Mouse (Mus musculus) central nervous system, embryonic 11.5 days (tissue): Measurements from ENCODE around the gene Gmds. TPM values are rescaled to one million over a fixed set of nuclear protein-coding genes. Genes with fewer than 3 reads are reported as not detected.

ENCODE experiments used
- polyA plus RNA-seq: library from polyadenylated mRNA; depleted of rRNA; stranded (reverse); fragments of >200 nt; gene quantifications from 2 replicates; pipeline ENCODE4 v1.2.3, GENCODE M21; 2012; rRNA removed

The Gmds gene
- polyA plus RNA-seq, result 19.4 and 24.4 TPM in 2 replicates

GRCm38 (mm10) chr13:32338513-32339365 lies at the start of gene Gmds:
TSS of gene Gmds (minus strand) at chr13:32338740.

GRCm38 (mm10) chr13:31806428-31806832 lies 532.1 kb downstream of the Gmds start, which contains the start of gene Foxc1:
TSS of gene Foxc1 (plus strand) at chr13:31806633.

